Mouse (Mus musculus) brain, embryonic 14.5 days (tissue): Measurements from ENCODE around the gene Fancd2.

Source experiments
- CTCF ChIP-seq: fragments of 200-500 bp; IDR thresholded peaks from 2 replicates; pipeline ENCODE4 v1.5.1; 2012; ENCODE audit warnings: inconsistent platforms, mild to moderate bottlenecking, moderate library complexity, borderline replicate concordance; ENCODE audit not compliant: insufficient read depth, insufficient read length; ENCODE audit errors: extremely low read depth
- POLR2A ChIP-seq: fragments of 200-500 bp; IDR thresholded peaks from 2 replicates; pipeline ENCODE4 v1.6.1; 2012; ENCODE audit warnings: mild to moderate bottlenecking, inconsistent platforms, borderline replicate concordance; ENCODE audit not compliant: poor library complexity, insufficient read depth, insufficient read length, severe bottlenecking; ENCODE audit errors: extremely low read depth

DNA sequence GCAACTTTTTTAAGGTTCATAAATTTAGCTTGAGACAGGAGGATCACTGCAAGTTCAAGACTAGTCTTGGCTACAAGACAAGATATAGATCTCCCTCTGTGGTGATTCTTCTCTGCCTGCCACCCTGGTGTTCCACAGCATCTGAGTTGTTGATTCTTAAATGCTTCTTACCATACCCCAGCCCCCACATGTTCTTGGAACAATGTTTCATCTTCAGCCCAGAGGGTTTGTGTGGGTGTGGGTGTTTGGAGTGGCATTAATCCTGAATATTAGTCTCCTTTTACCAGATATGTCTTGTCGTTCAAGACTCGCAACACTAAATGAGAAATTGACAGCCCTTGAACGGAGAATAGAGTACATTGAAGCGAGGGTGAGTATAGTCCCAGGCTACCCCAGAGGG is 84.0 kb downstream of the Fancd2 start:
- TF ChIP-seq CTCF, result no peak
- TF ChIP-seq POLR2A, result no peak
